Mouse (Mus musculus): ENCODE data around the gene Olfr1509. TPM values are rescaled to one million over a fixed set of nuclear protein-coding genes. Genes with fewer than 3 reads are reported as not detected.

Gene Olfr1509
- polyA plus RNA-seq, 1 experiment from 2014 or later: not detected

Other genes with a start within 250 kb of the Olfr1509 start
- 63.2 and 69.1 TPM in 2 replicates for gene Supt16, start 245.6 kb upstream of the Olfr1509 start, polyA plus RNA-seq (2015; fragmentation: Nextera tagmentation; extraction: Ambion mirVana)
- gene Chd8, start 185.2 kb upstream of the Olfr1509 start, polyA plus RNA-seq (2015; fragmentation: Nextera tagmentation; extraction: Ambion mirVana): 33.8 and 40.5 TPM in 2 replicates
- 44.6 and 49.1 TPM in 2 replicates for gene Tox4, start 163.8 kb upstream of the Olfr1509 start, polyA plus RNA-seq (2015; fragmentation: Nextera tagmentation; extraction: Ambion mirVana)
- gene Rab2b, start 163.4 kb upstream of the Olfr1509 start, polyA plus RNA-seq (2015; fragmentation: Nextera tagmentation; extraction: Ambion mirVana): 21.9 and 23.5 TPM in 2 replicates
- 52.1 and 52.8 TPM in 2 replicates for gene Mettl3, start 137.9 kb upstream of the Olfr1509 start, polyA plus RNA-seq (2015; fragmentation: Nextera tagmentation; extraction: Ambion mirVana)
- gene Sall2, start 114.2 kb upstream of the Olfr1509 start, polyA plus RNA-seq (2015; fragmentation: Nextera tagmentation; extraction: Ambion mirVana): 37.8 and 39.3 TPM in 2 replicates
- not detected in 2 replicates for gene Olfr1513, start 86.6 kb upstream of the Olfr1509 start, polyA plus RNA-seq (2015; fragmentation: Nextera tagmentation; extraction: Ambion mirVana)
- not detected in 2 replicates for gene Olfr1512, start 63.8 kb upstream of the Olfr1509 start, polyA plus RNA-seq (2015; fragmentation: Nextera tagmentation; extraction: Ambion mirVana)
- not detected in 2 replicates for gene Olfr1511, start 45.6 kb upstream of the Olfr1509 start, polyA plus RNA-seq (2015; fragmentation: Nextera tagmentation; extraction: Ambion mirVana)
- gene Olfr1510, start 28.6 kb upstream of the Olfr1509 start, polyA plus RNA-seq (2015; fragmentation: Nextera tagmentation; extraction: Ambion mirVana): not detected in 2 replicates
- gene Olfr1508, start 24.5 kb downstream of the Olfr1509 start, polyA plus RNA-seq (2015; fragmentation: Nextera tagmentation; extraction: Ambion mirVana): not detected in 2 replicates
- gene Olfr1507, start 52.8 kb downstream of the Olfr1509 start, polyA plus RNA-seq (2015; fragmentation: Nextera tagmentation; extraction: Ambion mirVana): not detected in 2 replicates